In genomic region chr10:19352878-19353301, GRCm38 (mm10) we compare ENCODE assay signal across 12 mouse cellular contexts. TPM values are rescaled to one million over a fixed set of nuclear protein-coding genes. Genes with fewer than 3 reads are reported as not detected.
DNase-seq lines count a peak whose midpoint lies in the region; ATAC-seq and TF ChIP-seq lines count a peak whose summit lies in the region.
"Had no signal": no experiment of that assay in that cellular context is flagged by ENCODE, and none has a peak within 500 bp of the region (broad histone marks: within the 10 kb centered on the region; RNA-seq: fewer than 3 reads in every experiment).

No protein-coding gene starts in this region.

- WGBS in forebrain, embryonic 12.5 days: 0% methylated on average over 16 of the region's 16 CpGs
- WGBS in forebrain, postnatal 0 days: 2% methylated on average over 16 of the region's 16 CpGs
- under 1% methylated on average over 16 of the region's 16 CpGs for WGBS in forebrain, embryonic 13.5 days
- WGBS in midbrain, embryonic 12.5 days: under 1% methylated on average over 16 of the region's 16 CpGs

- H3K27me3 ChIP-seq in forebrain, embryonic 12.5 days: peaks cover 78% of the 10 kb centered on the region
- H3K27me3 ChIP-seq in forebrain, postnatal 0 days (ENCODE audit: insufficient read depth, low read length): peaks cover 68% of the 10 kb centered on the region
- peaks cover 89% of the 10 kb centered on the region for H3K27me3 ChIP-seq in forebrain, embryonic 13.5 days
- peaks cover 81% of the 10 kb centered on the region for H3K27me3 ChIP-seq in midbrain, embryonic 12.5 days

- TF ChIP-seq CTCF in forebrain, postnatal 0 days (IDR thresholded peaks at IDR 0.05; ENCODE audit: low read depth): no peak

- H3K4me1 ChIP-seq in forebrain, embryonic 12.5 days: peaks cover 26% of the 10 kb centered on the region
- H3K4me1 ChIP-seq in forebrain, postnatal 0 days (ENCODE audit: insufficient read depth): no peaks in the 10 kb centered on the region
- peaks cover 22% of the 10 kb centered on the region for H3K4me1 ChIP-seq in forebrain, embryonic 13.5 days
- peaks cover 19% of the 10 kb centered on the region for H3K4me1 ChIP-seq in midbrain, embryonic 12.5 days

- H3K9me3 ChIP-seq in forebrain, embryonic 12.5 days: no peaks in the 10 kb centered on the region
- H3K9me3 ChIP-seq in forebrain, postnatal 0 days (ENCODE audit: low read length): no peaks in the 10 kb centered on the region
- no peaks in the 10 kb centered on the region for H3K9me3 ChIP-seq in forebrain, embryonic 13.5 days (replicated peaks)
- H3K9me3 ChIP-seq in midbrain, embryonic 12.5 days: no peaks in the 10 kb centered on the region

- no peak overlapping the region for H3K27ac ChIP-seq in forebrain, embryonic 12.5 days
- H3K27ac ChIP-seq in forebrain, postnatal 0 days (ENCODE audit: low read depth, low read length): no peak overlapping the region
- H3K27ac ChIP-seq in forebrain, embryonic 13.5 days: no peak overlapping the region
- no peak overlapping the region for H3K27ac ChIP-seq in midbrain, embryonic 12.5 days (replicated peaks)

- DNase-seq in forebrain, postnatal 0 days: no peak
- DNase-seq in CD4-positive, CD25-positive, alpha-beta regulatory T cell, adult 2 months (ENCODE audit: low read depth, low spot score): peak; percentile 50
- no peak for DNase-seq in natural killer cell, adult 2 months (ENCODE audit: low spot score in 2 of 2)
- DNase-seq in cerebellum, adult 9-11 months: no peak
- DNase-seq in kidney, postnatal 14 days: no peak
- DNase-seq: cerebellum, postnatal 25 days; gastrocnemius, postnatal 10 days had no signal

- ATAC-seq in forebrain, embryonic 12.5 days (ENCODE audit: low FRiP score): peak; percentile 27; the same call in 1 of the 2 replicates
- ATAC-seq in forebrain, postnatal 0 days: no peak
- peak; percentile 33; the same call in 1 of the 2 replicates for ATAC-seq in forebrain, embryonic 13.5 days
- peak; percentile 11; the same call in 1 of the 2 replicates for ATAC-seq in midbrain, embryonic 12.5 days (ENCODE audit: low FRiP score, low read depth)

- peak overlapping the region; percentile 30 for H3K4me3 ChIP-seq in forebrain, embryonic 12.5 days (replicated peaks)
- H3K4me3 ChIP-seq in forebrain, postnatal 0 days (ENCODE audit: low read depth, low read length): no peak overlapping the region
- peak overlapping the region; percentile 15; the same call in 1 of the 2 replicates for H3K4me3 ChIP-seq in forebrain, embryonic 13.5 days
- peak overlapping the region; percentile 22 for H3K4me3 ChIP-seq in midbrain, embryonic 12.5 days

- H3K9ac ChIP-seq in forebrain, embryonic 12.5 days: peak overlapping the region; percentile 21; the same call in 1 of the 2 replicates
- H3K9ac ChIP-seq in forebrain, postnatal 0 days: no peak overlapping the region
- H3K9ac ChIP-seq in forebrain, embryonic 13.5 days: 0 out of 2 replicates have a peak overlapping the region, but pooled peaks have one; percentile 16
- H3K9ac ChIP-seq in midbrain, embryonic 12.5 days (replicated peaks): no peak overlapping the region

- H3K4me2 ChIP-seq in forebrain, embryonic 12.5 days: peak overlapping the region; percentile 28
- no peak overlapping the region for H3K4me2 ChIP-seq in forebrain, postnatal 0 days (ENCODE audit: low read depth)
- peak overlapping the region; percentile 32; the same call in 1 of the 2 replicates for H3K4me2 ChIP-seq in forebrain, embryonic 13.5 days
- peak overlapping the region; percentile 34 for H3K4me2 ChIP-seq in midbrain, embryonic 12.5 days (replicated peaks)

- no peaks in the 10 kb centered on the region for H3K36me3 ChIP-seq in forebrain, embryonic 12.5 days (replicated peaks)
- no peaks in the 10 kb centered on the region for H3K36me3 ChIP-seq in forebrain, postnatal 0 days (ENCODE audit: insufficient read depth)
- H3K36me3 ChIP-seq in forebrain, embryonic 13.5 days (ENCODE audit: poor library complexity, severe bottlenecking): no peaks in the 10 kb centered on the region
- H3K36me3 ChIP-seq in midbrain, embryonic 12.5 days: no peaks in the 10 kb centered on the region

RNA-seq across cellular contexts. Expression of gene Olig3, which starts 3.4 kb away (rescaled TPM):
- polyA plus RNA-seq in forebrain, embryonic 12.5 days (2016; fragmentation: Nextera tagmentation; extraction: Ambion mirVana): 34.1 and 34.3 TPM in 2 replicates
- total RNA-seq in forebrain, postnatal 0 days (2014; rRNA removed): 0.08 TPM in 1 of 2 replicates, not detected in the other
- 0.06 and 0.65 TPM in 2 replicates for polyA plus RNA-seq in forebrain, postnatal 0 days (2015; fragmentation: Nextera tagmentation; extraction: Ambion mirVana)
- polyA plus RNA-seq in forebrain, embryonic 13.5 days (2015; fragmentation: Nextera tagmentation; extraction: Ambion mirVana): 16.8 and 23.0 TPM in 2 replicates
- 11.1 and 65.4 TPM in 2 replicates for polyA plus RNA-seq in midbrain, embryonic 12.5 days (2016; fragmentation: Nextera tagmentation; extraction: Ambion mirVana)
- total RNA-seq: adrenal gland, adult 18-20 months; gastrocnemius, postnatal 10 days; left cerebral cortex, adult 18-20 months had no signal

Comparison
In these comparisons a context has a peak if more than half of its experiments do, and no peak if none do; other contexts are left out.
1. H3K9ac ChIP-seq: peak in forebrain, embryonic 12.5 days (single experiment) and forebrain, embryonic 13.5 days (single experiment); none in forebrain, postnatal 0 days (single experiment) and midbrain, embryonic 12.5 days (single experiment).